Mouse (Mus musculus): Measurements from ENCODE around the gene Cdh22. TPM values are rescaled to one million over a fixed set of nuclear protein-coding genes. Genes with fewer than 3 reads are reported as not detected.

The Cdh22 gene
- polyA plus RNA-seq, 1 experiment from 2014 or later, result 0.25 TPM

DNA sequence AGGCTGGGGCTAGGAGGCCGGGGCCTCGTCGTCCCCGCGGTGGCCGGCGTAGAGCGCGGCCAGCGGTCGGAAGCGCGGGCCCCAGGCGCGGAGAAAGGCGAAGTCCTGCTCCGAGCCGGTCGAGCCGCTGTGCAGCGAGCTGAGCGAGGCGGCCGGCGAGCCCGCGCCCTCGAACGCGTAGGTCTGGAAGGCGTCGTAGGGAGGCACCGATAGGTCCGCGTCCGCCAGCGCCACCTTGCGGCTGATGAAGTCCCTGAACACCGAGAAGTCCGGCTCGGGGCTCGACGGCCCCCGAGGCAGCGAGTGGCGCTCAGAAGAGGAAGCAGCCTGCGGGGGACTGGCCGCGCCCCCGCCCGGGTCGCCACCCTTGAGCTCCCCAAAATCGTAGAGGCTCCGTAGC is 122.5 kb downstream of the Cdh22 start:
- Histone ChIP-seq H3K27me3 (replicated peaks; ENCODE audit: control insufficient read depth, insufficient read depth, low read length) (peaks cover 77% of the 10 kb centered on the region), H3K4me3 (ENCODE audit: low read depth, low read length) (0 out of 2 replicates have a peak overlapping the region, but pooled peaks have one; percentile 5), H3K9me3 (ENCODE audit: control insufficient read depth) (no peaks in the 10 kb centered on the region), H3K4me2 (replicated peaks; ENCODE audit: low read depth) (0 out of 2 replicates have a peak overlapping the region, but pooled peaks have one; percentile 27), H3K4me1 (replicated peaks; ENCODE audit: control insufficient read depth, insufficient read depth, low read length) (no peaks in the 10 kb centered on the region), H3K27ac (ENCODE audit: low read depth, low read length) (no peak overlapping the region), H3K36me3 (ENCODE audit: control insufficient read depth, insufficient read depth) (no peaks in the 10 kb centered on the region), H3K9ac (ENCODE audit: low read depth, low read length) (no peak overlapping the region)
- WGBS, result 1% methylated on average over 53 of the region's 54 CpGs
- peak; percentile 93 for TF ChIP-seq CTCF (IDR thresholded peaks at IDR 0.05; ENCODE audit: low read depth)
- ATAC-seq, result peak; percentile 61

DNA sequence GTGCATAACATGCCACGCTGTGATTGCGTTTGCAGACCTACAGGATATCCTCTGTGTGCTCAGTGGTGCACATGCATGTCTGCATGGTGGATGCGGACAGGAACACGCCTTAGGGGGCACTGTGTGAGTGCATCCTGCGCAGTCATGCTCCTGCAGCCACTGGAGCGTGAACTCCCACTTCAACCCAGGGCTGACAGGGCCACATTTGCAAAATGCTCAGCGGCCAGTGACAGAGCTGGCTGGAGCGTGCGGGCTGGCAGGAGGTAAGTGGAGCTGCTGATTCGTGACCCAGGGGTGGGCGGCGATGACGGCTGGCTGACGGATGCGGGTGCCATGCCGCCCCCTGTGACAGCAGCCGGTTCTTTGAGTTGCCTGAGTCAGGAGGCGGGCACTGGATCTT is 128.1 kb downstream of the Cdh22 start:
- Histone ChIP-seq H3K9ac (ENCODE audit: low read depth, low read length) (no peak overlapping the region), H3K4me3 (ENCODE audit: low read depth, low read length) (no peak overlapping the region), H3K4me2 (replicated peaks; ENCODE audit: low read depth) (no peak overlapping the region), H3K36me3 (ENCODE audit: control insufficient read depth, insufficient read depth) (no peaks in the 10 kb centered on the region), H3K9me3 (ENCODE audit: control insufficient read depth) (no peaks in the 10 kb centered on the region), H3K27ac (ENCODE audit: low read depth, low read length) (no peak overlapping the region), H3K4me1 (replicated peaks; ENCODE audit: control insufficient read depth, insufficient read depth, low read length) (no peaks in the 10 kb centered on the region), H3K27me3 (replicated peaks; ENCODE audit: control insufficient read depth, insufficient read depth, low read length) (peaks cover 44% of the 10 kb centered on the region)
- ATAC-seq, result no peak
- TF ChIP-seq CTCF (IDR thresholded peaks at IDR 0.05; ENCODE audit: low read depth), result no peak
- WGBS, result 19% methylated on average over 18 of the region's 18 CpGs

GRCm38 (mm10) chr2:165105513-165106079 is 129.1 kb downstream of the Cdh22 start:
- no peak for TF ChIP-seq CTCF (IDR thresholded peaks at IDR 0.05; ENCODE audit: low read depth)
- no peak overlapping the region for H3K4me3 ChIP-seq (ENCODE audit: low read depth, low read length)
- no peaks in the 10 kb centered on the region for H3K9me3 ChIP-seq (ENCODE audit: control insufficient read depth)
- H3K4me2 ChIP-seq (replicated peaks; ENCODE audit: low read depth), result no peak overlapping the region
- H3K27ac ChIP-seq (ENCODE audit: low read depth, low read length), result no peak overlapping the region
- 70% methylated on average over 16 of the region's 16 CpGs for WGBS
- H3K9ac ChIP-seq (ENCODE audit: low read depth, low read length), result no peak overlapping the region
- H3K4me1 ChIP-seq (replicated peaks; ENCODE audit: control insufficient read depth, insufficient read depth, low read length), result no peaks in the 10 kb centered on the region
- no peaks in the 10 kb centered on the region for H3K36me3 ChIP-seq (ENCODE audit: control insufficient read depth, insufficient read depth)
- peaks cover 35% of the 10 kb centered on the region for H3K27me3 ChIP-seq (replicated peaks; ENCODE audit: control insufficient read depth, insufficient read depth, low read length)
- no peak for ATAC-seq

DNA sequence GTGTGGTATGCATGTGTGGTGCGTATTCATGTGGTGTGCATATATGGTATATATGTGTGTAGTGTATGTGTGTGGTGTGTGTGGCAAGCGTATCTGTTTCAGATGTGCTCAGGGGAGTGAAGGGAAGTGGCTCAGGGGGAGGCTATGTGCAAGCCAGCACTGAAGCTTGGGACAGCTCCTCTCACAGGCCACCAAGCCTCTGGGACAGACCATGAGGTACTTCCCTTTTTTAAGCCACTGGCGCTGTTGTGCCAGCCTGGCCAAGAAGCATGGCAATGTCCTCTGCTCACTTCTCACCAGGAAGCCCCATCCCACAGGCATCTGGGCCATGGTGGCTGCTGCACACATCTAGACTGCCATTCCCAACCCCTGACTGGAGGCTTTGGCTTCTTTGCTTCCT is 131.7 kb downstream of the Cdh22 start:
- no peak overlapping the region for H3K4me2 ChIP-seq (replicated peaks; ENCODE audit: low read depth)
- H3K36me3 ChIP-seq (ENCODE audit: control insufficient read depth, insufficient read depth), result no peaks in the 10 kb centered on the region
- no peaks in the 10 kb centered on the region for H3K9me3 ChIP-seq (ENCODE audit: control insufficient read depth)
- ATAC-seq, result no peak
- no peak overlapping the region for H3K9ac ChIP-seq (ENCODE audit: low read depth, low read length)
- WGBS, result 70% methylated on average over 3 of the region's 3 CpGs
- no peaks in the 10 kb centered on the region for H3K4me1 ChIP-seq (replicated peaks; ENCODE audit: control insufficient read depth, insufficient read depth, low read length)
- peaks cover 18% of the 10 kb centered on the region for H3K27me3 ChIP-seq (replicated peaks; ENCODE audit: control insufficient read depth, insufficient read depth, low read length)
- H3K27ac ChIP-seq (ENCODE audit: low read depth, low read length), result no peak overlapping the region
- H3K4me3 ChIP-seq (ENCODE audit: low read depth, low read length), result no peak overlapping the region
- no peak for TF ChIP-seq CTCF (IDR thresholded peaks at IDR 0.05; ENCODE audit: low read depth)

- WGBS, result 10% methylated on average over 6 of the region's 6 CpGs
- no peaks in the 10 kb centered on the region for H3K36me3 ChIP-seq (ENCODE audit: control insufficient read depth, insufficient read depth)
- no peak for ATAC-seq
- H3K9ac ChIP-seq (ENCODE audit: low read depth, low read length), result no peak overlapping the region
- no peak overlapping the region for H3K4me3 ChIP-seq (ENCODE audit: low read depth, low read length)
- no peak for TF ChIP-seq CTCF (IDR thresholded peaks at IDR 0.05; ENCODE audit: low read depth)
- H3K4me1 ChIP-seq (replicated peaks; ENCODE audit: control insufficient read depth, insufficient read depth, low read length), result no peaks in the 10 kb centered on the region
- peaks cover 3% of the 10 kb centered on the region for H3K27me3 ChIP-seq (replicated peaks; ENCODE audit: control insufficient read depth, insufficient read depth, low read length)
- H3K9me3 ChIP-seq (ENCODE audit: control insufficient read depth), result no peaks in the 10 kb centered on the region
- H3K4me2 ChIP-seq (replicated peaks; ENCODE audit: low read depth), result no peak overlapping the region
- no peak overlapping the region for H3K27ac ChIP-seq (ENCODE audit: low read depth, low read length)
Observed at GRCm38 (mm10) chr2:165100749-165101148, 133.9 kb downstream of the Cdh22 start.

DNA sequence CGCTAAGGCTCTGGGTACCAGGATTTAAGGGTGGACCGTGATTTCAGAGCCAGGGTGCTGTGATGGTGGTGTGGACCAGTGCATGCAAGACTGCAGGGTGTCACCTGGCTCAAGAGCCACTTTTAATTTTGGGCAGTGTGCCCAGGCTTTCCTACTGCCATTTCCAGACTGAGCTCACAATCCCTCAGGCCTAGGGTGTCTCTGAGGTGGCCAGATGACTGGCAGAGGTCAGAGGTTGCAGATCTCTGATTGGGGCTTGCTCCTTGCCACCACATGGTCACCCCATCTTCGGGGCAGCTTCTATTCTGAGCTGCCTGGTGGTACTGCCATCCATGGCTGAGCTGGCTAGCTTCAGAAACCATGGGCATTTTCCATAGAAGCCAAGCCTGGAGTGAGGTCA is 135.8 kb downstream of the Cdh22 start:
- no peaks in the 10 kb centered on the region for H3K9me3 ChIP-seq (ENCODE audit: control insufficient read depth)
- TF ChIP-seq CTCF (IDR thresholded peaks at IDR 0.05; ENCODE audit: low read depth), result no peak
- no peak overlapping the region for H3K9ac ChIP-seq (ENCODE audit: low read depth, low read length)
- H3K36me3 ChIP-seq (ENCODE audit: control insufficient read depth, insufficient read depth), result no peaks in the 10 kb centered on the region
- no peak for ATAC-seq
- H3K4me1 ChIP-seq (replicated peaks; ENCODE audit: control insufficient read depth, insufficient read depth, low read length), result no peaks in the 10 kb centered on the region
- no peak overlapping the region for H3K27ac ChIP-seq (ENCODE audit: low read depth, low read length)
- 62% methylated on average over 3 of the region's 3 CpGs for WGBS
- no peak overlapping the region for H3K4me3 ChIP-seq (ENCODE audit: low read depth, low read length)
- no peak overlapping the region for H3K4me2 ChIP-seq (replicated peaks; ENCODE audit: low read depth)
- no peaks in the 10 kb centered on the region; the same call in 1 of the 2 replicates for H3K27me3 ChIP-seq (replicated peaks; ENCODE audit: control insufficient read depth, insufficient read depth, low read length)

All from intestine, postnatal 0 days (tissue).